Mouse (Mus musculus) liver, adult 10 weeks (tissue): ENCODE results near the gene Duox2. TPM values are rescaled to one million over a fixed set of nuclear protein-coding genes. Genes with fewer than 3 reads are reported as not detected.

Source experiments
- polyA plus RNA-seq: library from polyadenylated mRNA; stranded (reverse); fragments of 350-450 nt; fragmentation: Illumina TruSeq; extraction: RNeasy Lipid Tissue Mini Kit (QIAGEN cat#74804); gene quantifications from one replicate; pipeline ENCODE4 v1.2.3, GENCODE M21; 2014; ENCODE audit warnings: low read depth, low replicate concordance

The Duox2 gene
- not detected for polyA plus RNA-seq

GRCm38 (mm10) chr2:122298096-122298499 lies at the start of gene Duox2:
Gene Duox2, minus strand, starts transcription at chr2:122298449.

GRCm38 (mm10) chr2:122315372-122315771 lies 17.1 kb upstream of the Duox2 start, which contains the start of gene Duox1:
Gene Duox1, plus strand, starts transcription at chr2:122315672.

GRCm38 (mm10) chr2:122313536-122313935 lies 15.3 kb upstream of the Duox2 start, which contains the start of gene Duoxa1:
Gene Duoxa1, minus strand, starts transcription at chr2:122313730.

GRCm38 (mm10) chr2:122298596-122299490 lies 594 bp upstream of the Duox2 start, which contains the start of gene Duoxa2:
Gene Duoxa2, plus strand, starts transcription at chr2:122298900.

GRCm38 (mm10) chr2:122234611-122235288 lies 63.5 kb downstream of the Duox2 start, which contains the start of gene Sord:
Gene Sord, plus strand, starts transcription at chr2:122234749.

Other genes with a start within 250 kb of the Duox2 start
- gene Spg11, start 180.1 kb downstream of the Duox2 start, polyA plus RNA-seq, result 2.9 TPM
- 9,040 TPM for gene B2m, start 150.8 kb downstream of the Duox2 start, polyA plus RNA-seq
- not detected for gene Trim69, start 137.7 kb downstream of the Duox2 start, polyA plus RNA-seq
- gene Patl2, start 112.3 kb downstream of the Duox2 start, polyA plus RNA-seq, result not detected
- gene Terb2, start 112.2 kb downstream of the Duox2 start, polyA plus RNA-seq, result not detected
- 1,099 TPM for gene Sord, start 63.7 kb downstream of the Duox2 start, polyA plus RNA-seq
- gene Duoxa2, start 451 bp upstream of the Duox2 start, polyA plus RNA-seq, result not detected
- not detected for gene Duoxa1, start 15.3 kb upstream of the Duox2 start, polyA plus RNA-seq
- gene Duox1, start 17.2 kb upstream of the Duox2 start, polyA plus RNA-seq, result not detected
- gene Shf, start 70.7 kb upstream of the Duox2 start, polyA plus RNA-seq, result not detected
- gene Slc28a2, start 128.0 kb upstream of the Duox2 start, polyA plus RNA-seq, result 1.2 TPM
- not detected for gene Gm14085, start 186.5 kb upstream of the Duox2 start, polyA plus RNA-seq